Mouse (Mus musculus): ENCODE results near the gene Otud1.

Otud1 gene

GRCm38 (mm10) chr2:19657158-19657874, at the start of gene Otud1:
Gene Otud1, plus strand, starts transcription at chr2:19657752.
- peak; percentile 97 for DNase-seq (ENCODE audit: low spot score in 2 of 2)

DNA sequence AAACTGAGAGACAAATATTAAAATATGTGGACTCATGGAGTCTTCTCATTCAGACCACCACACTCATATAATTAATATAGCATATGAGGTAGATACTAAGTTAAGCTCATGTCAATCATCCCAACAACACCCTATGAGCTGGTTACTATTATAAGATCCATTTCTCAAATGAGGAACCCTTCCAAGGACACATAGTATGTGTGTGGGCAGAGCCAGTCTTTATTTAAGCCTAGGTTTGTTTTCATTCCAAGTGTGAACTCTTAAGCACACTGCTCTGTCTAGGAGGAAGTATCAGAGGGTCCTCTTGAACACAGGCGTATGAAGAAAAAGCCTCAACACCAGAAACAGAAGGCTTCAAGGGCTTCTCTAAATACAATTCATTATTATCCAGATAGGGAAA, 49.7 kb upstream of the Otud1 start:
- DNase-seq (ENCODE audit: low spot score in 2 of 2) = no peak

- DNase-seq (ENCODE audit: low spot score in 2 of 2) = no peak
Measured at GRCm38 (mm10) chr2:19608410-19609073, 49.0 kb upstream of the Otud1 start.

DNA sequence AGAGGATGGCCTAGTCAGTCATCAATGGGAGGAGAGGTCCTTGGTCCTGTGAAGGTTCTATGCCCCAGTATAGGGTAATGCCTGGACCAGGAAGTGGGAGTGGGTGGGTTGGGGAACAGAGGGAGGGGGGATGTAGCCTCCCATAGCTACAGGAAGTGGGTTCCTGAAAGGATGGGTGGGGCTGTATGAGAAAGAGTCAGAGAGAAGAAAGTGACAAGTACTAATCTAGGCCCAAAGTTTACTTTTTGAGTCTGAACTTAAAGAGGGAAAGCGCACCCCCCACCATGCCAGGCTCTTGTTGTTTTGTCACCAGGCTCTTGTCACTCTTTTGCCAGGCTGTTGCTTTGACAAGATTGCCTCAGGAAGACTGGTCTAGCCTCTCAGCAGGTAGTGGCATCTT, 35.5 kb upstream of the Otud1 start:
- no peak for DNase-seq (ENCODE audit: low spot score in 2 of 2)

DNA sequence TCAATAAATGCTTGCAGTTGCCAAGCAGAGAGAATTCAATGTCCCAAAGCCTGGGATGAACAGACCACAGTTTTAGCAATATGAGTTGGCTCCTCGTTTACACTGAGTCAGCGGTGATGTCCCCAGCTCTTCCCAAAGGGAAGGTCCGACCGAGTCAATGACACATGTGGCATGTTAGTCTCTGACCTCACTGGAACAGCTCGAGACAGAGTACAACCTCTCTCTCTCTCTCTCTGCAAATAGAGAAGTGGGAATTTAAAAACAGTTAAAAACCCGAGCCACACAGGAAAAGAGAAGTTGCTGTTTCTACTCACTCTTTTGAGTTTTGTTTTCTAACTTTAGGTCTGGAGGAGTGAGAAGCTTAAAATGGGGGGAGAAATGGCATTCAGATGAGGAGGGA, 30.5 kb upstream of the Otud1 start:
- DNase-seq (ENCODE audit: low spot score in 2 of 2) = no peak

GRCm38 (mm10) chr2:19627920-19628608, 29.5 kb upstream of the Otud1 start:
- DNase-seq (ENCODE audit: low spot score in 2 of 2) = no peak

DNA sequence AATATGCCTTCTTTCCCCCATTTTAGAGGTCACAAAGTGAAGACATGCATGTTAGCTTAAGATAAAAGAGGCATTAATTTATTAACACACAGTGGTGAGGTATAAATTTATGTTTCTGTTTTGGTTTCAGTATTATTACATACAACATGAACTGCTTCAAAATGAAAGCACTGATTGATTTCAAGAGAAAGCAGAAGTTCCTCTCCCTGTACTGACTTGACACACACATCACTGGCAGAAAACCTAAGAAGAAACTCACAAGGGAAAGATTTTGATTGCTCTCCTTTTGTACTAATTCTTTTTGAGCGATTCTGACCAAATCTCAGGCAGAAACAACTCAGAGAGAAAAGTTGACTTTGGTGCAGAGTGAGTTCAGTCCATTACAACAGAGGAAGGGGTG, 27.0 kb upstream of the Otud1 start:
- DNase-seq (ENCODE audit: low spot score in 2 of 2) = no peak

DNA sequence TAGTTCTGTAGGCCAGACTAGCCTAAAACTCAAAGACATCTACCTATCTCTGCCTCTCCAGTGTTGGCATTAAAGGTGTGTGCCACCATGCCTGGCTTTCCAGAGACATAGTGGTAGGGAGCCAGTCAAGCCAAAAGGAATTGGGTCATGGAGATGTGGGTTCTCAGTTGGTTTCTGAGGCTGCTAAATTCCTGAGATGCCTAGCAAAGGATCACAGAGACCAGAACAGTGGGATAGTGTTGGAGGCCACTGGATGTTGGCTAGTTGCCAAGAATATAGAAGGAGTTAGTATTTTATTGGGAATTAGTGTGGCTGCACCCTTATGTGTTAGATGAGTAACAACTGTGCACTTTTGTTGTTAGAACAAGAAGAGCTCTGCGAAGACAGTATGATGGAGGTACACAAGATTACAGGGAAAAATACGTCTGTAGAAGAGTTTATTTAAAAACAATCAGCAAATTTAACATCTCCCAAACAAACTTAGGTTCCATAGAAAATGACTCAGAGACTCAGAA, 24.1 kb upstream of the Otud1 start:
- no peak for DNase-seq (ENCODE audit: low spot score in 2 of 2)

DNA sequence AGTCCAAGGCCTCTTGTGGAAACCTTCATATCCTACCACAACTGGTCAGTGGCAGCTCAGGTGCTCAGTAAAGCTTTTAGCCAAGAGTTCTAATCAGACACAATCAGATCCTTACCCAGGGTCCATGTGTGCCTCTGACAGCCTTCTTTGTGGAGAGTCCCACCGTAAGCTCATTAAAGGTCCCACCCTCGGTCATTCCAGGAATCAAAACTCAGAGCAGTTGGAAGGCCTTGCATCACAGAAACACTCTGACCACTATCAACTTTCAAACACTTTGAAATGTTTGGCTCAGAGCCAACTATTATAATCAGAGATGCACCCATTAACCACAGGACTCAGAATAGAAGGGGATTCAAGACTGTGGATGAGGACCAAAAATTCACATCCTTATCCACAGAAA, 12.4 kb upstream of the Otud1 start:
- no peak for DNase-seq (ENCODE audit: low spot score in 2 of 2)

- DNase-seq (ENCODE audit: low spot score in 2 of 2) = no peak
Measured at GRCm38 (mm10) chr2:19646144-19646543, 11.4 kb upstream of the Otud1 start.

- DNase-seq (ENCODE audit: low spot score in 2 of 2) = peak; percentile 41 to 43
Measured at GRCm38 (mm10) chr2:19646910-19647309, 10.6 kb upstream of the Otud1 start.

- peak in 1 of 2 experiments; percentile 27 for DNase-seq (ENCODE audit: low spot score in 2 of 2)
Measured at GRCm38 (mm10) chr2:19656436-19656835, 1.1 kb upstream of the Otud1 start.

DNA sequence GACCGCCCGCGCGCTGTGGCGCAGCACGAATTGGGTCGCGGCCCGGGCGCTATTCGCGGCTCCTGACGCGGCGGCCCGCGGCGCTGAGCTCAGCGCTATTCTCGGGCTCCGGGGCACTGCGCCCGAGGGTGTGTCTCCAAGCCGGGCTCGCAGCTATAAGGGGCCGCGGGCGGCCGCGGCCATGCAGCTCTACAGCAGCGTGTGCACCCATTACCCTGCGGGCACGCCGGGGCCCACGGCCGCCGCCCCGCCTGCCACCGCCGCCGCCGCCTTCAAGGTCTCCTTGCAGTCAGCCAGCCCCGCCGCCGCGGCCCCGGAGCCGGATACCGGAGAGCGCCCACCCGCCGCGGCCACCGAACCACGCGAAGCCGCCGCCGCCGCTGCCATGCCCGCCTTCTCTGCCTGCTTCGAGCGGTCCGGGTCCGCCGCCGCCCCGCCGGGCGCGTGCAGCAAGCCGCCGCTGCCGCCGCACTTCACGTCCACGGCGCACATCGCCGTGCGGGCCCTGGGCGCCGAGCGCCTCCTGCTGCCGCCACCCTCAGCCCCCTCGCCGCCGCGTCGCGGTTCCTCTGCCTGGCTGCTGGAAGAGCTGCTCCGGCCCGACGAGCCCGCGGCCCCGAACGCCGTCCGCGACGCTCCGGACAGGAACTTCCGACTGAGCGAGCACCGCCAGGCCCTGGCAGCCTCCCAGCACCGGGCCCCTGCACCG, 483 bp downstream of the Otud1 start:
- peak; percentile 69 to 73 for DNase-seq (ENCODE audit: low spot score in 2 of 2)

DNA sequence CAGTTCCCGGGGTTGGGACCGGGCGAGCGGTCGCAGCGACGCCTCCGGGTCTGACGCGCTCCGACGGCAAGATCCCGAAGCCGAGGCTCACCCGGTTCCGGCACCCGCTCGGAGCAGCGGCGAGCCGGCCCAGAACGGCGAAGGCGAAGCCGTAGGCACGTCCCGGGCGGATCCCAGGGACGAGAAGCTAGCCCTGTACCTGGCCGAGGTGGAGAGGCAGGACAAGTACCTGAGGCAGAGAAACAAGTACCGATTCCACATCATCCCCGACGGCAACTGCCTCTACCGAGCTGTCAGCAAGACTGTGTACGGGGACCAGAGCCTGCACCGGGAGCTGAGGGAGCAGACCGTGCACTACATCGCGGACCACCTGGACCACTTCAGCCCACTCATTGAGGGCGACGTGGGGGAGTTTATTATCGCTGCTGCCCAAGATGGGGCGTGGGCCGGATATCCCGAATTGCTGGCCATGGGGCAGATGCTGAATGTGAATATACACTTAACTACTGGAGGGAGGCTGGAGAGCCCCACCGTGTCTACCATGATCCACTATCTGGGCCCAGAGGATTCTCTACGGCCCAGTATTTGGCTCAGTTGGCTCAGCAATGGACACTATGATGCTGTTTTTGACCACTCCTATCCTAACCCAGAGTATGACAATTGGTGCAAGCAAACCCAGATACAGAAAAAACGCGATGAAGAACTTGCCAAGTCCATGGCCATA, 1.3 kb downstream of the Otud1 start:
- peak; percentile 29 to 57 for DNase-seq (ENCODE audit: low spot score in 2 of 2)

- DNase-seq (ENCODE audit: low spot score in 2 of 2) = no peak
Measured at GRCm38 (mm10) chr2:19660875-19661274, 3.3 kb downstream of the Otud1 start.

GRCm38 (mm10) chr2:19663146-19663848, 5.7 kb downstream of the Otud1 start:
- no peak for DNase-seq (ENCODE audit: low spot score in 2 of 2)

- DNase-seq (ENCODE audit: low spot score in 2 of 2) = no peak
Measured at GRCm38 (mm10) chr2:19664147-19664546, 6.6 kb downstream of the Otud1 start.

GRCm38 (mm10) chr2:19664555-19665475, 7.3 kb downstream of the Otud1 start:
- no peak for DNase-seq (ENCODE audit: low spot score in 2 of 2)

DNA sequence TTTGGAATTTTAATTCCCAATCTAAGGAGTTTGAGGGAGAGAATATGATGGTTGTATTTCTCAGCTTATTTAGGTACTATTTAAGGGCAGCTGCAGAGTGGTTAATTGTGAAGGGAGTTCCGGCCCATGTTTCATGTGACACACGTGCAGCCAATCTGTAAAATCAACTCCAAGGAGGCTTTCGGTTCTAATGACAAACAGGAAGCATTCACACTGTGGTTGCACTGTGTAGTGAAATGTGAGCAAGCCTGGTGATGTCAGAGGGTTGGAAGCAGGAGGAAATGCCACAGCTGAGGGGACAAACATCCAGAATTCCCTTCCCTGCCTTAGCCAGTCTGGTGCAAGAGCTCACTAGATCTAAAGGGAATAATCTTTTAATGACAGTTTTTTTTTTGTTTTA, 8.3 kb downstream of the Otud1 start:
- no peak for DNase-seq (ENCODE audit: low spot score in 2 of 2)

Data from right cerebral cortex, postnatal 10 days (tissue).